Mouse (Mus musculus) adrenal gland, postnatal 10 days (tissue): ENCODE data around the gene Ust. TPM values are rescaled to one million over a fixed set of nuclear protein-coding genes. Genes with fewer than 3 reads are reported as not detected.
A peak's percentile ranks its signal among the peaks of the same experiment; 100 is the strongest.

ENCODE experiments used
- DNase-seq: peaks from one replicate; pipeline ENCODE4 v3.0.0; 2021; ENCODE audit warnings: mixed read lengths
- total RNA-seq, 2 experiments: library from RNA; stranded (reverse); gene quantifications; 2 replicates each; pipeline ENCODE4 v1.2.3; 2021

Ust gene
- total RNA-seq, 2 experiments from 2014 or later = 5.3 to 6.2 TPM

- DNase-seq = no peak
These were observed 90.8 kb downstream of the Ust start for GRCm38 (mm10) chr10:8427671-8428364.

GRCm38 (mm10) chr10:8419496-8420009, 99.1 kb downstream of the Ust start:
- no peak for DNase-seq

GRCm38 (mm10) chr10:8415474-8415873, 103.2 kb downstream of the Ust start:
- DNase-seq = no peak

- no peak for DNase-seq
These were observed 103.6 kb downstream of the Ust start for GRCm38 (mm10) chr10:8415036-8415435.

- DNase-seq = no peak
These were observed 113.5 kb downstream of the Ust start for GRCm38 (mm10) chr10:8405141-8405540.

- no peak for DNase-seq
These were observed 126.4 kb downstream of the Ust start for GRCm38 (mm10) chr10:8392226-8392625.

GRCm38 (mm10) chr10:8391264-8391748, 127.3 kb downstream of the Ust start:
- peak; percentile 51 for DNase-seq

- DNase-seq = no peak
These were observed 130.4 kb downstream of the Ust start for GRCm38 (mm10) chr10:8388239-8388638.

- no peak for DNase-seq
These were observed 148.6 kb downstream of the Ust start for GRCm38 (mm10) chr10:8369894-8370500.

- no peak for DNase-seq
These were observed 152.8 kb downstream of the Ust start for GRCm38 (mm10) chr10:8365816-8366215.

- no peak for DNase-seq
These were observed 154.4 kb downstream of the Ust start for GRCm38 (mm10) chr10:8364182-8364581.

GRCm38 (mm10) chr10:8363281-8363680, 155.3 kb downstream of the Ust start:
- DNase-seq = no peak

- no peak for DNase-seq
These were observed 160.2 kb downstream of the Ust start for GRCm38 (mm10) chr10:8358286-8359045.

GRCm38 (mm10) chr10:8353534-8353933, 165.1 kb downstream of the Ust start:
- no peak for DNase-seq

- no peak for DNase-seq
These were observed 168.0 kb downstream of the Ust start for GRCm38 (mm10) chr10:8350626-8351025.

- DNase-seq = no peak
These were observed 171.1 kb downstream of the Ust start for GRCm38 (mm10) chr10:8347497-8347896.

GRCm38 (mm10) chr10:8342556-8342955, 176.1 kb downstream of the Ust start:
- DNase-seq = no peak

- DNase-seq = no peak
These were observed 178.8 kb downstream of the Ust start for GRCm38 (mm10) chr10:8339645-8340428.

GRCm38 (mm10) chr10:8336601-8337000, 182.0 kb downstream of the Ust start:
- DNase-seq = no peak

- no peak for DNase-seq
These were observed 187.7 kb downstream of the Ust start for GRCm38 (mm10) chr10:8330958-8331357.

- no peak for DNase-seq
These were observed 188.6 kb downstream of the Ust start for GRCm38 (mm10) chr10:8330006-8330405.

GRCm38 (mm10) chr10:8323304-8323765, 195.3 kb downstream of the Ust start:
- peak; percentile 77 for DNase-seq
